Mouse (Mus musculus) hindbrain, embryonic 13.5 days (tissue): ENCODE results near the gene Aip. TPM values are rescaled to one million over a fixed set of nuclear protein-coding genes. Genes with fewer than 3 reads are reported as not detected.
"Not testable (repeated sequence)": the region's sequence is repeated elsewhere in the genome, so short reads cannot be mapped to it uniquely, and the experiment has no call there.

Experiments
- ATAC-seq: fragments of 200-750 bp; cut with Nextera tagmentation; 2 replicates; pipeline ENCODE4 v1.8.0; 2017; ENCODE audit warnings: moderate TSS enrichment; ENCODE audit not compliant: low FRiP score
- H3K27ac ChIP-seq: fragments of 300-500 bp; sonication (generic); 2 replicates; pipeline ENCODE4 v1.5.1; 2015; ENCODE audit warnings: inconsistent platforms, mild to moderate bottlenecking, moderate library complexity
- H3K27me3 ChIP-seq: fragments of 300-500 bp; sonication (generic); 2 replicates; pipeline ENCODE4 v1.6.1; 2015; ENCODE audit warnings: mild to moderate bottlenecking, inconsistent platforms
- H3K36me3 ChIP-seq: fragments of 300-500 bp; sonication (generic); 2 replicates; pipeline ENCODE4 v1.6.1; 2015; ENCODE audit warnings: mild to moderate bottlenecking, inconsistent platforms
- H3K4me1 ChIP-seq: fragments of 300-500 bp; sonication (generic); replicated peaks from 2 replicates; pipeline ENCODE4 v1.6.1; 2015; ENCODE audit warnings: inconsistent platforms
- H3K4me2 ChIP-seq: fragments of 300-500 bp; sonication (generic); 2 replicates; pipeline ENCODE4 v1.6.1; 2015; ENCODE audit warnings: inconsistent platforms, mild to moderate bottlenecking, moderate library complexity
- H3K4me3 ChIP-seq: fragments of 300-500 bp; sonication (generic); 2 replicates; pipeline ENCODE4 v1.5.1; 2015; ENCODE audit warnings: mild to moderate bottlenecking, inconsistent platforms
- H3K9ac ChIP-seq: fragments of 300-500 bp; sonication (generic); 2 replicates; pipeline ENCODE4 v1.6.1; 2015; ENCODE audit warnings: mild to moderate bottlenecking, inconsistent platforms
- H3K9me3 ChIP-seq: fragments of 300-500 bp; sonication (generic); 2 replicates; pipeline ENCODE4 v1.6.1; 2016; ENCODE audit warnings: inconsistent platforms
- WGBS: fragments of 180-500 bp; shearing (Covaris S2); methylation state at CpG from one replicate; pipeline ENCODE4 v1.1.7; 2015; 5-methylcytosine and 5-hydroxymethylcytosine counted together
- polyA plus RNA-seq: library from polyadenylated mRNA; unstranded; fragments of >200 nt; fragmentation: Nextera tagmentation; extraction: Ambion mirVana; gene quantifications from 2 replicates; pipeline ENCODE4 v1.2.1, GENCODE M21; 2015

The Aip gene
- polyA plus RNA-seq, 1 experiment from 2014 or later: 90.3 TPM

DNA sequence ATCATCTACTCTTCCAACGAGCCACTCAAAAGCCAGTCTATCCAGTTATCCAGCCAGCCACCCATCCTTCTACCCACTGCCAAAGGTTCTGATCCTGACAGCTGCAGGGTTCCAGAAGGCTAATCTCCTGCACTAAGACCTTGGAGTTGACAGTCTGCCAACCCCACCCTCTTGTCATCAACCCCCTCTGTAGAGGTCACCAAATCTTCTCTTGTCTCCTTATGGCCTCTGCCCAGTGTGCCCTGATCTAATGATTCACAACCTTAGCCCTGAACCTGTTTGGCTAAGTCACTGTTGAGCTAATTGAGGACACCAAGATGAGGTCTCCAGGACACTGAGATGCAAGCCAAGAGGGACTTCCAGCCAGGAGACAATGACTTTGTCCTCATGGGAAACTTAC, 46.1 kb downstream of the Aip start:
- no peak overlapping the region for H3K4me2 ChIP-seq
- H3K27me3 ChIP-seq: peaks cover 8% of the 10 kb centered on the region; the same call in 1 of the 2 replicates
- no peaks in the 10 kb centered on the region for H3K36me3 ChIP-seq
- H3K4me1 ChIP-seq: no peaks in the 10 kb centered on the region
- no peak for ATAC-seq
- H3K9me3 ChIP-seq: no peaks in the 10 kb centered on the region
- 83% methylated on average over 1 of the region's 1 CpGs for WGBS
- H3K9ac ChIP-seq: no peak overlapping the region
- no peak overlapping the region for H3K4me3 ChIP-seq
- H3K27ac ChIP-seq: no peak overlapping the region

DNA sequence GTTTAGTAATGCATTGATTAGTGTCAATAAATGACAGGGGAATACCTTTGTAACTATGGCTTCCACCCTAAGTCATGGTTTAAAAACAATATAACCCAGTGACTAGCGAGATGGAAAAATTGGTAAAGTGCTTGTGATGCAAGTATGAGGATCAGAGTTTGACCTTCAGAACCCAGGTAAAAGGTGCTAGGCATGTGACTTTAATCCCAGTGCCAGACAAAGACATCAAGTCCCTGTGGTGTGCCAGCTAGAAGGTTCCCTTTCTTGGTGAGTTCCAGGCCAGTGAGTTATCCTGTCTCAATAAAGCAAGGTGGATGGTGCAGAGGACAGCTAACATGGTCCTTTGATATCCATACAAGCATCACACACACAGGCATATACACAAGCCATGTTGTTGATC, 50.1 kb downstream of the Aip start:
- Histone ChIP-seq H3K4me2 (no peak overlapping the region), H3K9ac (no peak overlapping the region), H3K9me3 (no peaks in the 10 kb centered on the region), H3K4me3 (no peak overlapping the region), H3K27me3 (no peaks in the 10 kb centered on the region), H3K27ac (no peak overlapping the region), H3K4me1 (no peaks in the 10 kb centered on the region), H3K36me3 (no peaks in the 10 kb centered on the region)
- WGBS: 90% methylated on average over 1 of the region's 1 CpGs
- ATAC-seq: no peak

DNA sequence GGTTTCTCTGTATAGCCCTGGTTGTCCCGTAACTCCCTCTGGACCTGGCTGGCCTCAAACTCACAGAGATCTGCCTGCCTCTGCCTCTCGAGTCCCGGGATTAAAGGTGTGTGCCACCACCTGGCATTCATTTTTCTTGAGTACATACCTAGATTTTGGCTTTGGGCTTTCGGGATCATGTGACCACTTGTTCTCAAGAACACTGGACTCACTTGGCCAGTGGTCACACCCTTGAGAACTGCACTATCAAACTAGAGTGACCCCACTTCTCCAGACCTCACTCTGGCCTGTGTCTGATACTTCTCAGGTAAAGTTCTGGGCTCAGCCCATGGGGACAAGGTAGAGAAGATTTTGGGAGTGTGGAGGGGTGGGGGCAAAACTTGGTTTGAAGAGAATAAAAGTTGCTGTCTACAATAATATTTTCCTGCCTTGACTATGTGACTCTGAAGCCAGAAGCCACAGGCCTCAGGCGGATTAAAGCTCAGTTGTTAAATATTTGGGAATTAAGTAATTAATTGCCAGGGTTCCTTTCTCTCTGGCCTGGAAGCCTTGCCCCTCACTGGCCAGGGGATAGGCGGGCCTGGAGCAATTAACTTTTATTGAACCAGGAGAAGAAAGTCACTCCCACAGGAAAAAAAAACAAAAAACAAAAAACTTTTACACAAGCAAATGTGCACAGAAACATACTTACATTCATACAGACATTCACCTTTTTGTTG, 52.8 kb downstream of the Aip start:
- Histone ChIP-seq H3K4me3 (no peak overlapping the region), H3K9ac (no peak overlapping the region), H3K36me3 (no peaks in the 10 kb centered on the region), H3K27me3 (no peaks in the 10 kb centered on the region), H3K27ac (no peak overlapping the region), H3K9me3 (no peaks in the 10 kb centered on the region), H3K4me2 (no peak overlapping the region), H3K4me1 (no peaks in the 10 kb centered on the region)
- ATAC-seq: no peak
- 86% methylated on average over 6 of the region's 6 CpGs for WGBS

DNA sequence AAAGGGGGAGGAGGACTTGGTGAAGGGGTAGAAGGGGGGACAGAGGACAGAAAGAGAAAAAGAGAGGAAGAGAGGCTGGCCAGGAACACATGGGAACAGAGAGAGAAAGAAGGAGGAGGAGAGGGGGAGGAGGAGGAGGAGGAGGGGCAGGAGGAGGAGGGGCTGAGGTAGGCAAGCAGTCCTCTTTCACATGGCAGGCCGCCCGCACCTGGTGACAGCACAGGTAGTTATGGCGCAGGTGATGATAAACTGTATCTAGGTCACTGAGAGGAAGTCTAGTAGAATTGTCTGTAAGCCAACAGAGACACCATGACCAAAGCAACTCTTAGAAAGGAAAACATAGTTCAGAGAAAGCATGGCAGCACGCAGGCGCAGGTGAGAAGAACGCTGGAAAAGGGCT, 54.3 kb downstream of the Aip start:
- WGBS: 93% methylated on average over 6 of the region's 6 CpGs

DNA sequence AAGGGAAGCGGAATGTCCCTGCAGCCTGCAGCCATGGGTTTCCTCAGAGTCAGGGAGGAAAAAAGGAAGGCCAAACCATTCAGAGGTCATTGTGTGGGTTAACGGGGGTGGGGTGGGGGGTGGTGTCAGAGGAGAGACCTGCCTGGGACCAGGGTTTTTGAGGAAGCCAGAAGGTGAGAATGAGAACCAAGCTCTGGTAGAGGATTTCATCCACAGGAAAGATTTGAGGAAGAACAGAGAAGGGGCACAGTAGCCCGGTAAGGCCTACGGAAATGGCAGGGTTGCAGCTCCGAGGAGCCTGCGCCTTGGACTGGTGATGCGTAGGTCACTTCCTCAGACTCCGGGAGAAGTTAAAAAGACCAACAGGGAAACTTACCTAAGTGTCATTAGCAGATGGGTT, 54.9 kb downstream of the Aip start:
- no peak overlapping the region for H3K4me2 ChIP-seq
- 78% methylated on average over 8 of the region's 8 CpGs for WGBS
- H3K4me3 ChIP-seq: no peak overlapping the region
- no peaks in the 10 kb centered on the region for H3K9me3 ChIP-seq
- no peak overlapping the region for H3K27ac ChIP-seq
- H3K27me3 ChIP-seq: no peaks in the 10 kb centered on the region
- H3K4me1 ChIP-seq: no peaks in the 10 kb centered on the region
- no peak for ATAC-seq
- no peaks in the 10 kb centered on the region for H3K36me3 ChIP-seq
- H3K9ac ChIP-seq: no peak overlapping the region

More for the DNA sequence above, 54.3 kb downstream of the Aip start:
- H3K9me3 ChIP-seq: no peaks in the 10 kb centered on the region
- ATAC-seq: no peak
- H3K27ac ChIP-seq: no peak overlapping the region
- no peak overlapping the region for H3K9ac ChIP-seq
- no peaks in the 10 kb centered on the region for H3K4me1 ChIP-seq
- H3K36me3 ChIP-seq: no peaks in the 10 kb centered on the region
- H3K4me2 ChIP-seq: no peak overlapping the region
- H3K4me3 ChIP-seq: no peak overlapping the region
- H3K27me3 ChIP-seq: no peaks in the 10 kb centered on the region

DNA sequence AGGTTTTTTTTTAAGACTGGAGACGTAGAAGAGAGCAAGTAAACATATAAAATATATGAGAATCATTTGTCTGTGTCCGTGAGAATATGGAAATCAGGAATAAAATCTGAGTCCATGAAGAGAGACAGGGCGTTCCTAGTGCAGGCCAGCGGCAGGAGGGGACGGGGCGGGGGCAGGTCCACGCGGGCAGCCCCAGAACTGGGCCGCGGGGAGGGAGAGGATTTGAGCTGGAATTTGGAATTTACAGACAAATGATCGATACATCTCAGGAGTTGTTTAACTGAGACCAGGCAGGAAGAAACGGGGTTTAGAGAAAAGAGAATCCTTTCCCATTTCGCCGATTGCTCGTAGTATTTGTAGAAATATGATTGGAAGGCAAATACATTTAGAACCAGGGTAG, 55.3 kb downstream of the Aip start:
- no peak overlapping the region for H3K4me3 ChIP-seq
- H3K4me1 ChIP-seq: no peaks in the 10 kb centered on the region
- no peak for ATAC-seq
- no peak overlapping the region for H3K4me2 ChIP-seq
- no peak overlapping the region for H3K9ac ChIP-seq
- H3K9me3 ChIP-seq: no peaks in the 10 kb centered on the region
- no peaks in the 10 kb centered on the region for H3K36me3 ChIP-seq
- 80% methylated on average over 15 of the region's 15 CpGs for WGBS
- H3K27me3 ChIP-seq: no peaks in the 10 kb centered on the region
- no peak overlapping the region for H3K27ac ChIP-seq

DNA sequence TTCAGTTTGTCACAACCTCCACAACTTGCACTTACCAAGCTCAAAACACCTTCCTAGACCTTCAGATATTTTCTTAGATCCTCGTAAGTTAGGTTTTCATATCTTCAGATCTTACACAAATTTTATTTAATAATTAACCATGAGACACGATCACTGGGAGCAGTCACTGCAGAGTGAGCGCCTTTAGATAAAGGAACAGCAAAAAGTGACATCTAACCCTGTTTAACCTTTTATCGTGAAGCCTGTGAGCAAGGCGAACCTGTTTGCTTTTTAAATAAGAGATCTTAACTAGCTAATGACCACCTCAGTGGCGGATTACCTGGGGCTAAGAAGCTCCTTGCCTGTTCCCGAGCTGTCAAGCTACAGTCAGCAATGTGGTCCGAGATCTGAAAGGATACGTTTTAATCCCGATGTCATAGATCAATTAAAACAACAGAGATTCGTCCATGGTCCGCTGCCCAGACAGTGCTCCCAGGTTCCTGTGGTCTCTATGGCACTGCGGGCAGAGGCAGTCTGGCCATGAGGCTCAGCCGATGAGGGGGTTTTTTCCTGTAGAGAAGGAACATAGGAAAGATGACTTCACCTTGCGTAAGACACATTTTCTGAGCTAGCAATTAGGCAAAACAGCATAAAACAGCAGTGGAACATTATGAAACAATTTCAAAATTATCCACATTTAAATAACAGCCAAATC, 56.8 kb downstream of the Aip start:
- Histone ChIP-seq H3K4me2 (no peak overlapping the region), H3K4me3 (no peak overlapping the region), H3K36me3 (no peaks in the 10 kb centered on the region), H3K9ac (no peak overlapping the region), H3K27me3 (no peaks in the 10 kb centered on the region), H3K4me1 (no peaks in the 10 kb centered on the region), H3K9me3 (no peaks in the 10 kb centered on the region), H3K27ac (no peak overlapping the region)
- no peak for ATAC-seq
- 67% methylated on average over 15 of the region's 15 CpGs for WGBS

DNA sequence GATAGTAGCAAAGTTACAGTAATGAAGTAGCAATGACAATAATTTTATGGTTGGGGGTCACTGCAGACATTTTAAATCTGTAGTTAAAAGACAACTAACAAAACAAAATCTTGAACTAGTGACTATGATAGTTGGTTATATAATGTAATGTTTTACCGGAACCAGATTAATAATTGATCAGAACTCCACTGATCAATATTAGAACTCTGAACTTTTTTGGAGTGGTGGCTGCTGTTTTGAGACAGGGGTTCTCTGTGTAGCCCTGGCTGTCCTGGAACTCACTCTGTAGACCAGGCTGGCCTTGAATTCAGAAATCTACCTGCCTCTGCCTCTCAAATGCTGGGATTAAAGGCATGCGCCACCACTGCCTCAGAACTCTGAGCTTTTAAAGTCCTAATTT, 57.4 kb downstream of the Aip start:
- H3K27ac ChIP-seq, H3K9ac ChIP-seq, H3K4me1 ChIP-seq, H3K9me3 ChIP-seq, H3K4me2 ChIP-seq, H3K36me3 ChIP-seq, H3K27me3 ChIP-seq, ATAC-seq, H3K4me3 ChIP-seq: not testable (repeated sequence)
- WGBS: 97% methylated on average over 2 of the region's 2 CpGs

DNA sequence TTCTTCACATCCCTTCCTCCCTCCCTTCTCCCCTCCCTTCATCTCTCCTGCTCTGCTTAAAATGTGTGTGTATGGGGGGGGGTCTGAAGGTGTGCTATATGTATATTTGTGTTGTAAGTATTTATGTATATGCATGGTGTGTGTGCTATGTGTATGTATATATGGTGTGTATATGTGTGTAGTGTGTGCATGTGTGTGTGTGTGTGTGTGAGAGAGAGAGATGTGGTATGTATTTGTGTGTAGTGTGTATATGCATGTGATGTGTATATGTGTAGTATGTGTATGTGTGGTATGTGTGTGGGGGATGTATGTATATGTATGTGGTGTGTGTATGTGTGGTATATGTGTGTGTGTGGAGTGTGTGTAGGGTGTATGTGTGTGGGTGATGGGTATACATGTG, 58.8 kb downstream of the Aip start:
- no peak for ATAC-seq
- no peaks in the 10 kb centered on the region for H3K27me3 ChIP-seq
- no peak overlapping the region for H3K4me2 ChIP-seq
- H3K27ac ChIP-seq: no peak overlapping the region
- H3K36me3 ChIP-seq: no peaks in the 10 kb centered on the region
- H3K9me3 ChIP-seq: no peaks in the 10 kb centered on the region
- no peak overlapping the region for H3K9ac ChIP-seq
- H3K4me1 ChIP-seq: no peaks in the 10 kb centered on the region
- H3K4me3 ChIP-seq: no peak overlapping the region

DNA sequence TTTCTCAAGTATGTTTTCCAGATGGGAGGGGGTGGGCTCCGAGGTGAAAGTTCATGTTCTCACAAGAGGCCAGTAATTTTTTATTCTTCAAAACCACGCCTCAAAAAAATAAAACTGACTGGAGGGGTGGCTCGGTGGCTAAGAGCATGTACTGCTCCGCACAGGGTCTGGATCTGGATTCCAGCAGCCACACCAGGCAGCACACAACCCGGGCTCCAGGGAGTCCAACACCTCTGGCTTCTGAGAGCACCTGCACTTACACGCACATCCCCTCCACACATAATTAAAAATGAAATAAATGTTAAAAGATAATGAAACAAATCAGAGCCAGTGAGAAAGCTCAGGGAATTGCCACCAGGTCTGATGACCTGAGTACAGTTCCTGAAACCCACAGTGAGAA, 59.4 kb downstream of the Aip start:
- Histone ChIP-seq H3K36me3 (no peaks in the 10 kb centered on the region), H3K9ac (no peak overlapping the region), H3K27me3 (no peaks in the 10 kb centered on the region), H3K4me3 (no peak overlapping the region), H3K9me3 (no peaks in the 10 kb centered on the region), H3K4me2 (no peak overlapping the region), H3K27ac (no peak overlapping the region), H3K4me1 (no peaks in the 10 kb centered on the region)
- ATAC-seq: no peak
- WGBS: 80% methylated on average over 6 of the region's 6 CpGs

DNA sequence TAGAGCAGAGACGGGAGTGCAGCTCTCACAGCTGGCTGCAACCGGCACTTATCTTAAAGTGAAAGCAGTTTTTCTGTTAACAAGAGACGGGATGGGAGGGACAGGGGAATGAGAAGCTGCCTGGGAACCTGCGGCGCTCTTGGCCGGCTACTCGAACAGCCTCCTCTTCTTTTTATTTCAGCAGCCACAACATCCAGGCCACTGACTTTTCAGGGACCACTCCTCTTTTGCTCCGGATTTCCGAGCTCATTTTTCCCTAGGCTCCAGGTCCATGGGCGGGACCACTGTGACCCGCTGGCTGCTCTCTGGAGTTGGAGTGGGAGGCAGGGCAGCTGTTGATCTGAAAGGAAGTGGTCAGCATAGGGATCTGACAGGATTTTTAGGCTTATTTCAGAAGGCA, 61.2 kb downstream of the Aip start:
- not testable (repeated sequence) for H3K27ac ChIP-seq, H3K4me1 ChIP-seq, H3K27me3 ChIP-seq, H3K4me2 ChIP-seq, H3K36me3 ChIP-seq, H3K9ac ChIP-seq, ATAC-seq, H3K4me3 ChIP-seq, H3K9me3 ChIP-seq
- 31% methylated on average over 6 of the region's 11 CpGs for WGBS
